9 mouse cellular contexts compared by ENCODE assay signal in genomic region chr10:40638276-40638675, GRCm38 (mm10). TPM values are rescaled to one million over a fixed set of nuclear protein-coding genes. Genes with fewer than 3 reads are reported as not detected.
DNase-seq lines count a peak whose midpoint lies in the region; ATAC-seq and TF ChIP-seq lines count a peak whose summit lies in the region.
"Had no signal": no experiment of that assay in that cellular context is flagged by ENCODE, and none has a peak within 500 bp of the region (broad histone marks: within the 10 kb centered on the region; RNA-seq: fewer than 3 reads in every experiment).

No protein-coding gene starts in this region.

- H3K36me3 ChIP-seq in heart, adult 2 months (ENCODE audit: control insufficient read depth, insufficient read depth, low read length) = no peaks in the 10 kb centered on the region; the same call in 1 of the 2 replicates
- H3K36me3 ChIP-seq in heart, embryonic 12.5 days = no peaks in the 10 kb centered on the region
- H3K36me3 ChIP-seq: liver, embryonic 15.5 days had no signal

- TF ChIP-seq POLR2A in heart, adult 2 months (IDR thresholded peaks at IDR 0.05; ENCODE audit: insufficient read depth, low read depth, low read length) = no peak
- TF ChIP-seq POLR2A in brain, embryonic 14.5 days (IDR thresholded peaks at IDR 0.05; ENCODE audit: borderline replicate concordance, extremely low read depth, insufficient read depth, insufficient read length, poor library complexity, severe bottlenecking) = no peak

- no peak overlapping the region for H3K4me3 ChIP-seq in heart, adult 2 months
- no peak overlapping the region for H3K4me3 ChIP-seq in heart, embryonic 12.5 days
- H3K4me3 ChIP-seq: liver, embryonic 15.5 days had no signal

- intact Hi-C loops in heart, adult 2 months (cut with DNase I) = no loop called here
- intact Hi-C loops in left cerebral cortex, postnatal 10 days (cut with DNase I) = no loop called here

- H3K4me1 ChIP-seq in heart, adult 2 months (ENCODE audit: control insufficient read depth, insufficient read depth, low read length) = no peaks in the 10 kb centered on the region; the same call in 1 of the 2 replicates
- peaks cover 18% of the 10 kb centered on the region for H3K4me1 ChIP-seq in heart, embryonic 12.5 days (replicated peaks)
- H3K4me1 ChIP-seq: liver, embryonic 15.5 days had no signal

- no peaks in the 10 kb centered on the region for H3K9me3 ChIP-seq in heart, embryonic 12.5 days (replicated peaks)
- H3K9me3 ChIP-seq: liver, embryonic 15.5 days had no signal

- no peak overlapping the region for H3K9ac ChIP-seq in heart, adult 2 months (ENCODE audit: low read depth, low read length)
- H3K9ac ChIP-seq in heart, embryonic 12.5 days = no peak overlapping the region
- H3K9ac ChIP-seq: liver, embryonic 15.5 days had no signal

- ATAC-seq in heart, embryonic 12.5 days (ENCODE audit: insufficient number of reproducible peaks, low FRiP score) = no peak

- no peak for TF ChIP-seq EP300 in heart, adult 2 months (IDR thresholded peaks at IDR 0.05; ENCODE audit: insufficient read depth, low read depth, low read length)

- WGBS in heart, adult 2 months = 57% methylated on average over 7 of the region's 7 CpGs
- WGBS in heart, embryonic 12.5 days = 60% methylated on average over 7 of the region's 7 CpGs

- no peaks in the 10 kb centered on the region for H3K79me2 ChIP-seq in heart, adult 2 months (replicated peaks; ENCODE audit: control insufficient read depth, insufficient read depth, low read length)

- DNase-seq in heart, adult 2 months = peak in 1 of 2 experiments; percentile 27
- peak; percentile 47 for DNase-seq in brain, embryonic 14.5 days (ENCODE audit: low read depth)
- peak; percentile 47 to 58 for DNase-seq in frontal cortex, postnatal 25 days (ENCODE audit: low spot score in 2 of 2)
- DNase-seq in left cerebral cortex, postnatal 10 days (ENCODE audit: extremely low spot score in 1 of 2, low spot score in 2 of 2) = peak; percentile 52 to 64
- peak; percentile 65 for DNase-seq in testis, postnatal 10 days (ENCODE audit: low spot score)
- DNase-seq in adipocyte (ENCODE audit: low spot score) = no peak
- no peak for DNase-seq in thymus, postnatal 10 days (ENCODE audit: low spot score in 2 of 2)

- H3K27me3 ChIP-seq in heart, adult 2 months (ENCODE audit: control insufficient read depth, insufficient read depth, low read length) = no peaks in the 10 kb centered on the region
- no peaks in the 10 kb centered on the region for H3K27me3 ChIP-seq in heart, embryonic 12.5 days (replicated peaks)
- H3K27me3 ChIP-seq: liver, embryonic 15.5 days had no signal

- peak overlapping the region; percentile 49 for H3K27ac ChIP-seq in heart, adult 2 months
- no peak overlapping the region for H3K27ac ChIP-seq in heart, embryonic 12.5 days (ENCODE audit: poor library complexity, severe bottlenecking)
- H3K27ac ChIP-seq: liver, embryonic 15.5 days had no signal

- TF ChIP-seq CTCF in heart, adult 2 months (IDR thresholded peaks at IDR 0.05) = no peak
- TF ChIP-seq CTCF in brain, embryonic 14.5 days (IDR thresholded peaks at IDR 0.05; ENCODE audit: borderline replicate concordance, extremely low read depth, insufficient read depth, insufficient read length) = no peak

- no peak overlapping the region for H3K4me2 ChIP-seq in heart, embryonic 12.5 days
- H3K4me2 ChIP-seq: liver, embryonic 15.5 days had no signal

RNA-seq across cellular contexts. Expression of gene Ddo, which starts 8.5 kb away (rescaled TPM):
- total RNA-seq in heart, adult 2 months (2021) = 10 to 100 TPM; 33.8 to 34.1 TPM
- polyA plus RNA-seq in heart, adult 2 months (2012; rRNA removed) = 33.5 and 62.6 TPM in 2 replicates
- 10.1 and 10.6 TPM in 2 replicates for polyA plus RNA-seq in heart, embryonic 12.5 days (2016; fragmentation: Nextera tagmentation; extraction: Ambion mirVana)
- 0.69 and 0.83 TPM in 2 replicates for polyA plus RNA-seq in brain, embryonic 14.5 days (2012; rRNA removed)
- total RNA-seq in left cerebral cortex, postnatal 10 days (2021) = 1 to 10 TPM; 4.8 to 5.1 TPM

RNA-seq across cellular contexts. Expression of gene Mettl24, which starts 44.8 kb away (rescaled TPM):
- total RNA-seq in heart, adult 2 months (2021) = 1 to 10 TPM in 1 of 2 experiments, under 1 TPM in 1; 0.89 to 1.2 TPM
- 1.1 and 1.3 TPM in 2 replicates for polyA plus RNA-seq in heart, adult 2 months (2012; rRNA removed)
- 2.5 and 3.0 TPM in 2 replicates for polyA plus RNA-seq in heart, embryonic 12.5 days (2016; fragmentation: Nextera tagmentation; extraction: Ambion mirVana)
- polyA plus RNA-seq in brain, embryonic 14.5 days (2012; rRNA removed) = 0.19 and 0.26 TPM in 2 replicates
- total RNA-seq in left cerebral cortex, postnatal 10 days (2021) = 1 to 10 TPM in 1 of 2 experiments, under 1 TPM in 1; 0.99 to 1.1 TPM

Comparison
In these comparisons a context has a peak if more than half of its experiments do, and no peak if none do; other contexts are left out.
1. DNase-seq: peak in brain, embryonic 14.5 days (single experiment), frontal cortex, postnatal 25 days (2 of 2), left cerebral cortex, postnatal 10 days (2 of 2) and testis, postnatal 10 days (single experiment); none in adipocyte (single experiment) and thymus, postnatal 10 days (0 of 2).